Mouse (Mus musculus): ENCODE data around the gene Chchd1.
A peak's percentile ranks its signal among the peaks of the same experiment; 100 is the strongest.
"Not testable (repeated sequence)": the region's sequence is repeated elsewhere in the genome, so short reads cannot be mapped to it uniquely, and the experiment has no call there.

The Chchd1 gene

GRCm38 (mm10) chr14:20689009-20689408, 13.8 kb upstream of the Chchd1 start:
- DNase-seq (ENCODE audit: low spot score): no peak

GRCm38 (mm10) chr14:20691772-20692171, 11.0 kb upstream of the Chchd1 start:
- DNase-seq (ENCODE audit: low spot score): no peak

GRCm38 (mm10) chr14:20693589-20694101, 9.2 kb upstream of the Chchd1 start:
- DNase-seq (ENCODE audit: low spot score): no peak

GRCm38 (mm10) chr14:20694185-20694883, 8.5 kb upstream of the Chchd1 start:
- no peak for DNase-seq (ENCODE audit: low spot score)

- DNase-seq (ENCODE audit: low spot score): peak; percentile 89
Measured at GRCm38 (mm10) chr14:20694884-20695760, 7.7 kb upstream of the Chchd1 start, which contains the start of gene Fut11. Gene Fut11 (plus strand): TSS chr14:20694968.

- DNase-seq (ENCODE audit: low spot score): no peak
Measured at GRCm38 (mm10) chr14:20695761-20696520, 6.9 kb upstream of the Chchd1 start.

- DNase-seq (ENCODE audit: low spot score): peak; percentile 53
Measured at GRCm38 (mm10) chr14:20696986-20697385, 5.8 kb upstream of the Chchd1 start.

GRCm38 (mm10) chr14:20698515-20698914, 4.3 kb upstream of the Chchd1 start:
- DNase-seq (ENCODE audit: low spot score): no peak

- DNase-seq (ENCODE audit: low spot score): no peak
Measured at GRCm38 (mm10) chr14:20700362-20700761, 2.4 kb upstream of the Chchd1 start.

- DNase-seq (ENCODE audit: low spot score): no peak
Measured at GRCm38 (mm10) chr14:20701554-20701953, 1.3 kb upstream of the Chchd1 start.

- no peak for DNase-seq (ENCODE audit: low spot score)
Measured at GRCm38 (mm10) chr14:20702096-20702740, 588 bp upstream of the Chchd1 start.

- DNase-seq (ENCODE audit: low spot score): not testable (repeated sequence)
Measured at GRCm38 (mm10) chr14:20703461-20703860, 655 bp downstream of the Chchd1 start.

- DNase-seq (ENCODE audit: low spot score): peak; percentile 90
Measured at GRCm38 (mm10) chr14:20707201-20708190, 4.7 kb downstream of the Chchd1 start, which contains the start of gene Zswim8. Gene Zswim8 (plus strand): TSS chr14:20707552.

GRCm38 (mm10) chr14:20708239-20708638, 5.4 kb downstream of the Chchd1 start:
- DNase-seq (ENCODE audit: low spot score): no peak

GRCm38 (mm10) chr14:20713832-20714231, 11.0 kb downstream of the Chchd1 start:
- no peak for DNase-seq (ENCODE audit: low spot score)

GRCm38 (mm10) chr14:20718443-20718842, 15.6 kb downstream of the Chchd1 start:
- no peak for DNase-seq (ENCODE audit: low spot score)

- no peak for DNase-seq (ENCODE audit: low spot score)
Measured at GRCm38 (mm10) chr14:20719767-20720166, 17.0 kb downstream of the Chchd1 start.

GRCm38 (mm10) chr14:20721371-20721770, 18.6 kb downstream of the Chchd1 start:
- no peak for DNase-seq (ENCODE audit: low spot score)

GRCm38 (mm10) chr14:20723006-20723405, 20.2 kb downstream of the Chchd1 start:
- DNase-seq (ENCODE audit: low spot score): no peak

GRCm38 (mm10) chr14:20724043-20724442, 21.2 kb downstream of the Chchd1 start:
- DNase-seq (ENCODE audit: low spot score): peak; percentile 55

Data from lung, postnatal 25 days (tissue).